Mouse (Mus musculus): Measurements from ENCODE around the gene Cyp1a1.
"Not testable (repeated sequence)": the region's sequence is repeated elsewhere in the genome, so short reads cannot be mapped to it uniquely, and the experiment has no call there.

Cyp1a1 gene

GRCm38 (mm10) chr9:57706496-57706895, 18.8 kb downstream of the Cyp1a1 start:
- DNase-seq (ENCODE audit: low read depth): no peak

- peak; percentile 59 for DNase-seq (ENCODE audit: low read depth)
Measured at GRCm38 (mm10) chr9:57708068-57708719, 20.5 kb downstream of the Cyp1a1 start, which contains the start of gene Edc3. Gene Edc3, plus strand, starts transcription at chr9:57708540.

- no peak for DNase-seq (ENCODE audit: low read depth)
Measured at GRCm38 (mm10) chr9:57708720-57709274, 21.1 kb downstream of the Cyp1a1 start.

- not testable (repeated sequence) for DNase-seq (ENCODE audit: low read depth)
Measured at GRCm38 (mm10) chr9:57710214-57710613, 22.5 kb downstream of the Cyp1a1 start.

- DNase-seq (ENCODE audit: low read depth): no peak
Measured at GRCm38 (mm10) chr9:57712194-57712593, 24.5 kb downstream of the Cyp1a1 start.

GRCm38 (mm10) chr9:57718408-57718807, 30.7 kb downstream of the Cyp1a1 start:
- DNase-seq (ENCODE audit: low read depth): no peak

GRCm38 (mm10) chr9:57720736-57721135, 33.0 kb downstream of the Cyp1a1 start:
- no peak for DNase-seq (ENCODE audit: low read depth)

GRCm38 (mm10) chr9:57722371-57722770, 34.6 kb downstream of the Cyp1a1 start:
- DNase-seq (ENCODE audit: low read depth): no peak

GRCm38 (mm10) chr9:57723315-57723715, 35.6 kb downstream of the Cyp1a1 start:
- peak; percentile 84 for DNase-seq (ENCODE audit: low read depth)

GRCm38 (mm10) chr9:57723796-57724195, 36.1 kb downstream of the Cyp1a1 start:
- no peak for DNase-seq (ENCODE audit: low read depth)

GRCm38 (mm10) chr9:57724701-57725100, 37.0 kb downstream of the Cyp1a1 start:
- no peak for DNase-seq (ENCODE audit: low read depth)

GRCm38 (mm10) chr9:57728312-57728711, 40.6 kb downstream of the Cyp1a1 start:
- no peak for DNase-seq (ENCODE audit: low read depth)

GRCm38 (mm10) chr9:57733606-57734005, 45.9 kb downstream of the Cyp1a1 start:
- DNase-seq (ENCODE audit: low read depth): no peak

GRCm38 (mm10) chr9:57739863-57740262, 52.1 kb downstream of the Cyp1a1 start:
- no peak for DNase-seq (ENCODE audit: low read depth)

GRCm38 (mm10) chr9:57744462-57745091, 56.8 kb downstream of the Cyp1a1 start:
- DNase-seq (ENCODE audit: low read depth): no peak

GRCm38 (mm10) chr9:57747067-57747466, 59.3 kb downstream of the Cyp1a1 start:
- no peak for DNase-seq (ENCODE audit: low read depth)

- no peak for DNase-seq (ENCODE audit: low read depth)
Measured at GRCm38 (mm10) chr9:57748137-57748536, 60.4 kb downstream of the Cyp1a1 start.

- no peak for DNase-seq (ENCODE audit: low read depth)
Measured at GRCm38 (mm10) chr9:57748831-57749230, 61.1 kb downstream of the Cyp1a1 start.

- no peak for DNase-seq (ENCODE audit: low read depth)
Measured at GRCm38 (mm10) chr9:57750901-57751300, 63.2 kb downstream of the Cyp1a1 start.
